Mouse (Mus musculus): ENCODE results near the gene Sf3b3. TPM values are rescaled to one million over a fixed set of nuclear protein-coding genes. Genes with fewer than 3 reads are reported as not detected.
A peak's percentile ranks its signal among the peaks of the same experiment; 100 is the strongest.

Gene Sf3b3
- 232 and 238 TPM in 2 replicates for polyA plus RNA-seq (2016; fragmentation: Nextera tagmentation; extraction: Ambion mirVana)

DNA sequence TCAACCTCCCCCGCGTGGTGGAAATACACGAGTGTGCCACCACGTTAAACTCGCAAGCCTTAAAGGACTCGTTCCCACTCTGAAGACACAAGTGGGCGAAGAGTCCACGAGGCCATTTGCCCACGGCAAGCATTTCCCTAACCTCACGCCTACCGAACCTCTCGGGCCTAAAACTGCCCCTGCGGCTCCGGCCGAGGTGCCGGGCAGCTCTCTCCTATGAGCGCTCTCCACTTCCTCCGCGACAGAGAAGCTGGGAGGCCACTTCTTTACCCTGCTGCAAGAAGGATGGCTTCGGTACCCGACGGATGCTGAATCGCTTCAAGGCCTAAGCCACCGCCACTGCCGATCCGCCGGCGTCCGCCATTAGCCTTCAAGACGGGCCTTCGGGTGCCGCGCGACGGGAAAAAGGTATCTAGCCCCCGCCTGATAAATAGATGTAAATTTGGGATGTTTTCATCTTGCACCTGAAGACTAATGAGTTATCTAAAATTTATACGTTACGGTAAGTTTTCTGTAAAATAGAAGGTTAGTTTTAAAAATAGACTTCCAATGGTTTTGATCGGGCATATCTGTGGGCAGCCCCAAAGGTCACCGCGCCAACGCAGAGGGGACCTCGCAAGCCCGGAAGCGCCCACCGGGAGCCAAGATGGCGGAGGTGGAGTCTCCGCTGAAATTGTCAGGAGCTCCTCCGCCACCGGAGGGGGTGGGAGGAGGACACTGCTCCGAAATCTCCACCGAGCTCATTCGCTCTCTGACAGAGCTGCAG, at the start of gene Sf3b3, which contains the start of gene Cog4:
Gene Sf3b3 (minus strand): TSS at position 383 of the 766 bp plus-strand sequence.
Gene Cog4 (plus strand): TSS at position 196 of the 766 bp plus-strand sequence.
- H3K9me3 ChIP-seq (replicated peaks) = no peaks in the 10 kb centered on the region
- H3K27ac ChIP-seq = peak within 1 kb of the TSS; percentile 97
- DNase-seq (ENCODE audit: low spot score) = peak; percentile 89
- peaks cover 22% of the 10 kb centered on the region for H3K4me1 ChIP-seq
- WGBS = under 1% methylated on average over 53 of the region's 53 CpGs
- H3K27me3 ChIP-seq (ENCODE audit: low read depth, poor library complexity, severe bottlenecking) = no peaks in the 10 kb centered on the region
- peaks cover 59% of the 10 kb centered on the region for H3K36me3 ChIP-seq
- peak within 1 kb of the TSS; percentile 76 for H3K4me3 ChIP-seq

DNA sequence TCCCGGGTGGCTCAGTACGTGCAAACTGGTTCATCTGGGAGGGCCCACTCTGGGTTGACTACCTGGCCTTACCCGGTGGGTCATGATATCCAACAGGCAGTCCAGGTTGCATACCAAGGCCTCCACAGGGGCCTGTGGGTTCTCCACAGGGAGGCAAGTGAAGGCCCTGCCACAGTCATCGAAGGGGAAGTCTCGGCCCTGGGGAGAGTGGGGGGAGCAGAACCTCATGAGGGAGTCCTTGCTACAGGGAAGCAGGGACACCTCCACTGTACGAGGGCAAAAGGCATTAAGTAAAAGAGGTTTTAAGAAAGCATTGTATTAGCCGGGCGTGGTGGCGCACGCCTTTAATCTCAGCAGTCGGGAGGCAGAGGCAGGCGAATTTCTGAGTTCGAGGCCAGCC, 49.2 kb upstream of the Sf3b3 start:
- Histone ChIP-seq H3K27me3 (ENCODE audit: low read depth, poor library complexity, severe bottlenecking) (no peaks in the 10 kb centered on the region), H3K36me3 (peaks cover 58% of the 10 kb centered on the region), H3K4me3 (no peak overlapping the region), H3K9me3 (replicated peaks) (no peaks in the 10 kb centered on the region), H3K27ac (0 out of 2 replicates have a peak overlapping the region, but pooled peaks have one; percentile 19), H3K4me1 (no peaks in the 10 kb centered on the region)
- no peak for DNase-seq (ENCODE audit: low spot score)
- WGBS = 97% methylated on average over 13 of the region's 13 CpGs

DNA sequence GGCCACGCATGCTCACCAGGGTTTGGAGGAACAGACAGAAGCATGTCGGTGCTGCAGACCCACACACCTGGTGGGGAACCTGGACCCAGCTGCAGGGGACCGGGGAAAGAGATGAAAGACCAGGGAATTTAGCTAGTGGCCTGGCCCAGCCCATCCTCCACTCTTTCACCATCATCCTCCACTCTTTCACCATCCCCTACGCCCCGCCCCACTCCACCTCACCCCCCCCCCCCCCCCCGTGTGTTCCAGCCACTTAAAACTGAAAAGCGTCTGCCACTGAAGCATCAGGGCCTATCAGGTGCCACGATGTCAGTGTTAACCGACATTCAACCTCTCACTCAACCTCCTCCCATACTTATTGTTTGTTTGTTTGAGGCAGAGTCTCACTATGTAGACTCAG, 48.7 kb upstream of the Sf3b3 start:
- Histone ChIP-seq H3K27ac (no peak overlapping the region), H3K4me1 (no peaks in the 10 kb centered on the region), H3K4me3 (no peak overlapping the region), H3K27me3 (ENCODE audit: low read depth, poor library complexity, severe bottlenecking) (no peaks in the 10 kb centered on the region), H3K36me3 (peaks cover 63% of the 10 kb centered on the region), H3K9me3 (replicated peaks) (no peaks in the 10 kb centered on the region)
- no peak for DNase-seq (ENCODE audit: low spot score)
- 82% methylated on average over 9 of the region's 9 CpGs for WGBS

DNA sequence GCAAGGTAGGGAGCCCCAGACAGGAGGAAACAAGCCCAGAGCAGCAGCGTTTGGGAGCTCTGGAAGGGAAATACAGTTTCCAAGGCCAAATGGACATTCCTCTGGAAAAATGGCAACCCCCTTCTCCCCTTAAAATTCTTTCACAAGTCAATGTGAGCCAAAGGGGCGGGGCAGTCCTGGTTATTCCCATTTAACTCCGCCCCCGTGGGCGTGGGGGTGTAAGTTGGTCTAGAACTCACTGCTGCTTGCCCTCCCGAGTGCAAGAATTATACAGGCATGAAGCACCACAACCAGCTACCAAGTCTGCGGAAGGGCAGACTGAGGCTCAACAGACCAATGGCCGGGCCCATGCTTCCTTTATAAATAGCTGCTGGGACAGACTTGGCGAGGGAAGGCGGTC, 48.3 kb upstream of the Sf3b3 start:
- Histone ChIP-seq H3K4me1 (no peaks in the 10 kb centered on the region), H3K27ac (no peak overlapping the region), H3K27me3 (ENCODE audit: low read depth, poor library complexity, severe bottlenecking) (no peaks in the 10 kb centered on the region), H3K36me3 (peaks cover 67% of the 10 kb centered on the region), H3K4me3 (no peak overlapping the region), H3K9me3 (replicated peaks) (no peaks in the 10 kb centered on the region)
- DNase-seq (ENCODE audit: low spot score) = no peak
- WGBS = 86% methylated on average over 10 of the region's 10 CpGs

DNA sequence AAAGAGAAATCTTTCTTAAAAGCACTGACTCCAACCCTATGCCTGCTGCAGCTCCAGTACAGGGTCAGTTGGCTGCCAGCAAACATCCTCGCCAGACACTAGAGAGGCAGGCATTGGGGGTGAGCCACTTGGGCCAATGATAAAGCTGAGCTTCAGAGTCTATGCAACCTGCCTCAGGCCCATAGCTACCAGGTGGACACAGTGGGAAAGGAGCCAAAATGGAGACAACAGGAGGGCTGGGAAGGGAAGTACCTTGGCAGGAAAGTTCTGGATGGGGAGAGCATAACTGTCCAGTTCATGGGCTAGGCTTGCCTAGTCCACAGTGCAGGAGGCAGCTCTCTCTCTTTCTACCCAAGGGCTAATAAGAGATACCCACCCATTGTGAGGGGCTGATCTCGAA, 46.3 kb upstream of the Sf3b3 start:
- H3K4me3 ChIP-seq = no peak overlapping the region
- DNase-seq (ENCODE audit: low spot score) = no peak
- no peak overlapping the region for H3K27ac ChIP-seq
- H3K4me1 ChIP-seq = no peaks in the 10 kb centered on the region
- no peaks in the 10 kb centered on the region for H3K9me3 ChIP-seq (replicated peaks)
- no peaks in the 10 kb centered on the region for H3K27me3 ChIP-seq (ENCODE audit: low read depth, poor library complexity, severe bottlenecking)
- WGBS = 97% methylated on average over 2 of the region's 2 CpGs
- peaks cover 70% of the 10 kb centered on the region for H3K36me3 ChIP-seq

DNA sequence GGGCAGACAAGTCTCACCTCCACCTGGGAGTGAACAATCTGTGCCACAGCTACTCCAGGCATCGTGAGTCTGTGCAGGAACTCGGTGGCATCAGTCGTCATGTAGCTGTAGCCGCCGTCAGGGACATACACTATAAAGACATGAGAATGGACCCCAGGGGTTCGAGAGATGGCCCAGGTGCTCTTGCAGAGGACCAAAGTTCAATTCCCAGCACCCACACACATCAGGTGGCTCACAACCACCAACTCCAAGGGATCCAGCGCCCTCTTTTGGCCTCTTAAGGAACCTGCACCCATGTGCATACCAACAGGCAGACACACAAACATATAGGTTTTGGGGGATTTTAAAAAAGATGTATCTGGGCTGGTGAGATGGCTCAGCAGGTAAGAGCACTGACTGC, 45.5 kb upstream of the Sf3b3 start:
- no peaks in the 10 kb centered on the region for H3K27me3 ChIP-seq (ENCODE audit: low read depth, poor library complexity, severe bottlenecking)
- H3K36me3 ChIP-seq = peaks cover 73% of the 10 kb centered on the region
- H3K4me3 ChIP-seq = no peak overlapping the region
- no peak overlapping the region for H3K27ac ChIP-seq
- DNase-seq (ENCODE audit: low spot score) = no peak
- H3K4me1 ChIP-seq = no peaks in the 10 kb centered on the region
- no peaks in the 10 kb centered on the region for H3K9me3 ChIP-seq (replicated peaks)
- 89% methylated on average over 7 of the region's 7 CpGs for WGBS

DNA sequence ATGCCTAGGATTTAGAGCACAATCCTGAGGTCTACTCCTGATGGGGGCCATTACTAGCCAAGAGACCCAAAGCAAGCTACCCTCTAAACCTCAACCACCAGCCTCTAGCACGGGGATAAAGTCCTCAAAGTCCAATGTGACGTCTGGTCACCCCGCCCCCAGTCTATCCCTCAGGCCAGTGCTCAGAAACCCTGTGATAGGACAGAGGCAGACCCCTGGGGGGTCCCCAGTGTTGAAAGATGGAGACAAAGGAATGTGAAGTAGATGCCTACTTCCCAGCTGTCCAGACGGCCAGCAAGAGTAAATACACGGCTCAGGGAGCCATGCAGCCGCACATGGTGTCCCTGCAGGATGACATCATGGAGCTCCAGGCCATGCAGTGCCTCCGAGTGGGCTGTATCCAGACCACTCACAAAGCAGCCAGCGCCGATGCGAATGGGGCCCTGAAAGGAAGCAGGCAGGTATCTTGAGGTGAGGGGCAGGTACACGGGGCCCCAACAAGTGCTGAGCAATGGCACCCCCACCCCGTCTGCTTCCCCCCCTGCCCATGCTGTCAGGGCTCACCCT, 43.4 kb upstream of the Sf3b3 start:
- Histone ChIP-seq H3K9me3 (replicated peaks) (no peaks in the 10 kb centered on the region), H3K27ac (no peak overlapping the region), H3K4me1 (no peaks in the 10 kb centered on the region), H3K36me3 (peaks cover 87% of the 10 kb centered on the region), H3K4me3 (no peak overlapping the region), H3K27me3 (ENCODE audit: low read depth, poor library complexity, severe bottlenecking) (no peaks in the 10 kb centered on the region)
- DNase-seq (ENCODE audit: low spot score) = no peak
- WGBS = 89% methylated on average over 12 of the region's 12 CpGs

DNA sequence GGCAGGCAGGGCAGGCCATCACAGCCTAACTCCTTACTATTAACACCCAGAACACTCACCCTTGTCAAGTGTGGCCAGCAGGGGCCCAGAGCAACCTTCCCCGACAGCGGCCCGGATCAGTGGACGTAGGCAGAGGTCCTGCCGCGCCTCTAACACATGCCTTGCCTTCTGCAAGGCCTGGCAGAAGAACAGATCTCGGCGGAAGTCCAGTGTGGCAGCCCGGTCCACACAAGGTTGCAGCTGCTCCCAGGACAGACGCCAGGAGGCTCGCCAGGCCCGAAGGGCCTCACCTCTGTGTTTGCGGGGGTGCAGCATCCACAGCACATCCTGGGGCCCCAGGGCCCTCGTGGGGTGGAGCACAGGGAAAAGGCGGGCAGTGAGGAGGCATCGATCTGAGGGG, 42.3 kb upstream of the Sf3b3 start:
- no peak overlapping the region for H3K27ac ChIP-seq
- peaks cover 90% of the 10 kb centered on the region for H3K36me3 ChIP-seq
- WGBS = 90% methylated on average over 16 of the region's 16 CpGs
- no peaks in the 10 kb centered on the region for H3K4me1 ChIP-seq
- no peaks in the 10 kb centered on the region for H3K9me3 ChIP-seq (replicated peaks)
- no peak overlapping the region for H3K4me3 ChIP-seq
- no peak for DNase-seq (ENCODE audit: low spot score)
- H3K27me3 ChIP-seq (ENCODE audit: low read depth, poor library complexity, severe bottlenecking) = no peaks in the 10 kb centered on the region

DNA sequence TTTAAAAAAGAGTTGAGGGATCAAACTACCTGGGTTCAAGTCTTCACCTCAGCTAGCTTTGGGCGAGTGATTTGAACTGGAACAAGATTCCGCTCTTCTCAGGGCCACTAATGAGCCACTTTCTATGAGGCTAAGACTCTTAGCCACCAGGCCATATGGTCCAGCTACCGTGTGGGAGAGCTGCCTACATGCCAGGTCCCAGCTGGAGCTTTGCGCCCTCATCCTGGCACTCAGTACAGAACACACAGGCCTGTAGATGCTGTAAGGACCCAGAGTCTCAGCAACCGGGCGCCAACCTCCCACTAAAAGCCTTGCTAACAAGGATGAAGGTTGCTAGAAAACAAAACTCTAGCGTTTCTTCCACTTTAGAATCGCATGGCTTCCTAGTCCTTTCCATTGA, 41.9 kb upstream of the Sf3b3 start:
- H3K27ac ChIP-seq = no peak overlapping the region
- DNase-seq (ENCODE audit: low spot score) = no peak
- no peaks in the 10 kb centered on the region for H3K9me3 ChIP-seq (replicated peaks)
- H3K36me3 ChIP-seq = peaks cover 92% of the 10 kb centered on the region
- H3K4me3 ChIP-seq = no peak overlapping the region
- H3K27me3 ChIP-seq (ENCODE audit: low read depth, poor library complexity, severe bottlenecking) = no peaks in the 10 kb centered on the region
- H3K4me1 ChIP-seq = no peaks in the 10 kb centered on the region
- 91% methylated on average over 8 of the region's 8 CpGs for WGBS

DNA sequence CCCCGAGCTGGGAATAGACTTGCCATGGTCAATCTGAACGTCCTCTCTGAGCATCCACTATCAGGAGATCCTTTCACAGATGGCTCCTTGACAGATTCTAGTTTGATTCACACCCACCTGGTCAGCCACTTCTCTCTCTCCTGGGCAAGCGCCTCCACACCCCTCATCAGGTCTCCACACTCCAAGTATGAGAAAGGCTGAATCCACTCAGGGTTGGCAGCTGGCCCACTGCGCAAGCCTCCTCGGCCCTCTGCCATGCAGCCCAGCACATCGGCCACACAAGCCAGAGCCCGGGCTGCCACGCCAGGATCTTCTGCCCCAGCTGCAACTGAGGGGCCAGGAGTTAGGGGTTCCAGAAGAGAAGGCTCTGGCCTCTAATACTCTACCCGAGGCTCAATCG, 41.0 kb upstream of the Sf3b3 start:
- Histone ChIP-seq H3K9me3 (replicated peaks) (no peaks in the 10 kb centered on the region), H3K27ac (no peak overlapping the region), H3K4me1 (no peaks in the 10 kb centered on the region), H3K4me3 (no peak overlapping the region), H3K27me3 (ENCODE audit: low read depth, poor library complexity, severe bottlenecking) (no peaks in the 10 kb centered on the region), H3K36me3 (peaks cover 92% of the 10 kb centered on the region)
- DNase-seq (ENCODE audit: low spot score) = no peak
- WGBS = 95% methylated on average over 10 of the region's 10 CpGs

DNA sequence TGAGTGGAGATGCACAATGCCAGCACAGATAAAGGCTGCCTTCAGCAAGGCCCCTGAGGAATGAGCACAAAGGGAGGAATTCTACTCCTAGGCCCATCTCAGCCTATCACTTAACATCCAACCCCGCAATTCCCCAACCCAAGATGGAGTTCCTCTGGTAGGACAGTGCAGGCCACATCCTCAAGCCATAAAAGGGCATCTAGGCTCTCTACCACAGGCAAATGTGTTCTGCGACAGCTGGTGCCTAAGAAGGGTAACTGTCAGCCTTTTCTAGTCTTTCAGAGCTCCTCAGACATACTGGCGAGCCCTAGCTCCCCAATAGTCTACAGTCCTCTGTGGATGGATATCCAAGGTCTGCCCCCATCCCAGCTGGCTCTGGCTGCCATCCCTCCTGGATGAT, 40.0 kb upstream of the Sf3b3 start:
- Histone ChIP-seq H3K27ac (no peak overlapping the region), H3K27me3 (ENCODE audit: low read depth, poor library complexity, severe bottlenecking) (no peaks in the 10 kb centered on the region), H3K9me3 (replicated peaks) (no peaks in the 10 kb centered on the region), H3K36me3 (peaks cover 94% of the 10 kb centered on the region), H3K4me1 (no peaks in the 10 kb centered on the region), H3K4me3 (no peak overlapping the region)
- DNase-seq (ENCODE audit: low spot score) = no peak
- 83% methylated on average over 3 of the region's 3 CpGs for WGBS

DNA sequence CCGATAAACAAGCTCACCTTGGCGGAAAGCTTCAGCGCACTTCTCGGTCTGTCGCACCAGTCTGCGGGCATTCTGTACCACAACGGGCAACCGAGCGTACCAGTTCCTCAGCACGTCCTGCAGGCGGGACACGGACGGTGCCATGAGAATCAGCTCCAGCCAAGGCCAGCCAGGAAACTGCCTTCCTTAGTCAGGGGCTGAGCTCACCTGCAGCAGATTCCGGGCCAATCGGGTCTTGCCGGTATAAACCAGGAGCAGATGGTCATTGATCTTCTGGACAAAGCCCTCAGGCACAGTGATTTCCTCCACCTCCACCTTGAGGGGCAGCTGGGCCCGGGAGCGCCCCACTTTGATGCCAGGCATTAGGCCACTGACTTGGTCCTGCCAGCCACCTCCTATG, 37.2 kb upstream of the Sf3b3 start:
- H3K4me3 ChIP-seq = no peak overlapping the region
- no peaks in the 10 kb centered on the region for H3K4me1 ChIP-seq
- peaks cover 99% of the 10 kb centered on the region for H3K36me3 ChIP-seq
- 97% methylated on average over 18 of the region's 18 CpGs for WGBS
- H3K27me3 ChIP-seq (ENCODE audit: low read depth, poor library complexity, severe bottlenecking) = no peaks in the 10 kb centered on the region
- no peak overlapping the region for H3K27ac ChIP-seq
- H3K9me3 ChIP-seq (replicated peaks) = no peaks in the 10 kb centered on the region
- DNase-seq (ENCODE audit: low spot score) = no peak

DNA sequence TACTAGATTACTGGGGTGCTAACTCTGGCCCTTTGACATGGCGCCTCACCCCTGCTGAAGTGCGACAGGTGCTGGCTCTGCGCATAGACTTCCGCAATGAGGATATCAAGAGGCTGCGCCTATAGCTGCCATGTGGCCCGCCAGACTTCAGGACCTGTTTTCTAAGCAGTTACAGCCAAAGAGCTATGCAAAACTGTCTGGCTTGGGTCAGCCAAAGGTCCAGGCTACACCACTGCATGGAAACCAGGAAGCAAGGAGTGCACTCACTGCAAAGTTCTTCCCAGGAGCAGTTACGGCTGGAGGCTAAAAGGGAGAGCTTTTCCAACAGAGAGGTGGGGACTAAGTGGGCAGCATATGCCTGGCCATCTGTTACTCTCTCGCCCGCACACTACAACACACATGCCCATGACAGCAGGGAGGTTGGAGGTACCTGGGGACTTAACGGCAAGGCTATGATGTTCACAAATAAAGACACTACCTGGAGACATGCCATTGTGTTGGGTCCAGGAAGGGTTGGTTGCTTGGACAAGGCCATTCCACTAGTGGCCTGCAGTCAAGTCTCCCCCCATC, 35.2 kb upstream of the Sf3b3 start:
- WGBS = 96% methylated on average over 10 of the region's 10 CpGs

More for the DNA sequence above, 35.2 kb upstream of the Sf3b3 start:
- H3K27me3 ChIP-seq (ENCODE audit: low read depth, poor library complexity, severe bottlenecking) = no peaks in the 10 kb centered on the region
- H3K9me3 ChIP-seq (replicated peaks) = no peaks in the 10 kb centered on the region
- no peak for DNase-seq (ENCODE audit: low spot score)
- H3K27ac ChIP-seq = no peak overlapping the region
- peaks cover 99% of the 10 kb centered on the region for H3K36me3 ChIP-seq
- no peaks in the 10 kb centered on the region for H3K4me1 ChIP-seq
- H3K4me3 ChIP-seq = no peak overlapping the region
